Mouse (Mus musculus): ENCODE results near the gene Zfp518b.

Zfp518b gene

DNA sequence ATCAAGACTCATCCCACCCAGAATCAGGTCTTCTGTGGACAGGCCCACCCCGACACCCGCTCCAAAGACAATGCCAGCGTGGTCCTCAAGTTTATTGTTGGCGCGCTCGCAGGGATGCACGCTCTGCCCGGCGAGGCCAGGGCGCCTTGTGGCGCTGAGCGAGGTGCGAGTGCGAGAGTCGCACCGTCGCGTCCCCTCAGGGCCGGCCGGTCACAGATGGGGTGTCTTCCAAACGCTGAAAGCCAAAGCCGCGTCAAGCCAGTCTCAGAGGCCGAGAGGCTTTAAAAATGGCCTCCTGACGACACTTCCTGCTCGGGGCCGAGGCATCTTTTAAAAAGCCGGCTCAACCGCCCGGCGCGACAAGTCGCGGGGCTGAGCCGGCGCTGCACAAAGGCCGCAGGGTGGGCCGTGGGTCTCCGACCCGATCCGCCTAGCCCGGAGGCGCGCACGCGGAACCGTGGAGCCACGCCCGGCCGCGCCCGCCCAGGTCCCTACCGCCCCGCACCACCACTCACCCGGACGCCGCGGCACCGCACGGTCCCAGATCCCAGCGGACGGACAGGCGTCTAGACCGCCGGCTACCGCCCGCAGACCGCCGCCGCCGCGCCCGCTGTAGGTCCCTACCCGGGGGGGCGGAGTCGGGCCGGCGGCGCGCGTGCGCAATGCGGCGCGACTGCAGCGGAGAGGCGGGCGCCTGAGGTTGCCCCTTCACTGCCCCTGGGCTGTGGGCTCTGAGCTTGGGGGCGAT, at the start of gene Zfp518b:
Gene Zfp518b (minus strand): TSS at position 663 of the 748 bp plus-strand sequence.
- DNase-seq (ENCODE audit: low spot score in 2 of 2): peak; percentile 71 to 77

- DNase-seq (ENCODE audit: low spot score in 2 of 2): no peak
Measured at GRCm38 (mm10) chr5:38708940-38709581, 24.4 kb upstream of the Zfp518b start.

DNA sequence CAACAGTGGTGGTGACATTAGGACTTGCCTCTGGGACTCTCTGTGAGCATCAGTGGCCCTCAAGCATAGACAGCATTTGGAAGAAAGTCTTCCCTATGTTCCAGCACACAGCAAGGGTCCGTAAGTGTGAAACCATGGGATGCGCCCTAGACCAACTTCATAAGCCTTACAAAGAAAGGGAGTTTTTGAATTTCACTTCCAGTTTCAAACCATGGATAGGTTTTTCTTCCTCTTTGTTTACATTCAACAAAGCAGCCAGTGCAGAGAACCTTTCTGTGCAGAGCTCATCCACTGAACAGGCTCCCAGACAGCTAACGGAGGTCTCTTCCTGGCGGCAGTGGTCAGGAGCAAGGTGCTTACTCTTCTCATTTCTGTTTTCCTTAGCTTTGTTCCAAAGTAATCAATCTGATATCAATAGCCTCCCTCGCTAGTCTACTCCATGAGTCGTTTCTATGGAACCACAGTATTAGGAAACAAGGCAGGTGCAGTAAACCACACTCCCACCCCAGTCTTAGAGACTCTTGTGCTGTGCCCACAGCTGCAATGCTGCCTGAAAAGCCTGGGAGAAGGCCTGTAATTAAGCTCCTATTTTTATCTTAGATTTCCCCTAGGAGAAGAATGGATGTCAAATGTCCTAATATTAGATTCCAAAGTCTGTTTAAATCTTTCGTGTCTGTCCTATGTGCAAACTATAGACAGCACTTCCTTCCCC, 22.9 kb upstream of the Zfp518b start:
- DNase-seq (ENCODE audit: low spot score in 2 of 2): no peak

GRCm38 (mm10) chr5:38702941-38703340, 18.3 kb upstream of the Zfp518b start:
- DNase-seq (ENCODE audit: low spot score in 2 of 2): no peak

DNA sequence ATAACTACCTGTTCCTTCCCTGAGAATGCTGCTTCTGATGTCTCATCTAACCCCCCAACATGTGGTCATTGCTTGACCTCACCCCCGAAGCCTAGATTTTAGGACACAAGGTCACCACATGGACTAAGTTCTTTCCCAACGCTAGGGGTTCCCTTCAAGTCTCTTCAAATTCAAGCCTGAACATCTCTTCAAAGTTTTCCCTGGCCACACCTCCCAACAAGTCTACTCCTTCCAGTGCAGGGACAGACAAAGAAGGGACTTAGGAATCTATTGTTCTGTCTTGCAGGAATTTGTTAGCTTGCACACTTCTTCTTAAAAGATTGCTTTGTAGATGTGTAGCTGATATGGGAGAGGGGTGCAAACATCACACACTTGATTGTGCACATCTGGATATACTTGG, 17.5 kb upstream of the Zfp518b start:
- no peak for DNase-seq (ENCODE audit: low spot score in 2 of 2)

DNA sequence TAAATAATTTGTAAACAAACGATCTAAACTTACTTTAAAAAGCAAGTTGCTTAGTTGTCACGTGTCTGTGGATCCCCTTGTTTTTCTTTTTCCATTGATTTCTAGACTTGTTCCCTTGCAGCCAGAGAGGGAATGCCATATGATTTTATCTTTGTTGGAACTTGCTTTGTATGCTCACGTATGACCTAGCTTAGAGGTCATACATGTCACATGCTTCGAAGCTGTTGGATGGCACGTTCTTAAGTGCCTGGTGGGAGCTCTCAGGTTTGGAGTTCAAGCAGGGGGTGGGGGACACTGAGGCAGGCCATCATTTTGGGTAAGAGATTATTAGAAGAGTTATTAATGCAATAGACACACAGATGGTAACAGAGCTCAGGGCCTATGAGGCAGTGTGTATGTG, 13.8 kb upstream of the Zfp518b start:
- no peak for DNase-seq (ENCODE audit: low spot score in 2 of 2)

- no peak for DNase-seq (ENCODE audit: low spot score in 2 of 2)
Measured at GRCm38 (mm10) chr5:38698046-38698445, 13.4 kb upstream of the Zfp518b start.

DNA sequence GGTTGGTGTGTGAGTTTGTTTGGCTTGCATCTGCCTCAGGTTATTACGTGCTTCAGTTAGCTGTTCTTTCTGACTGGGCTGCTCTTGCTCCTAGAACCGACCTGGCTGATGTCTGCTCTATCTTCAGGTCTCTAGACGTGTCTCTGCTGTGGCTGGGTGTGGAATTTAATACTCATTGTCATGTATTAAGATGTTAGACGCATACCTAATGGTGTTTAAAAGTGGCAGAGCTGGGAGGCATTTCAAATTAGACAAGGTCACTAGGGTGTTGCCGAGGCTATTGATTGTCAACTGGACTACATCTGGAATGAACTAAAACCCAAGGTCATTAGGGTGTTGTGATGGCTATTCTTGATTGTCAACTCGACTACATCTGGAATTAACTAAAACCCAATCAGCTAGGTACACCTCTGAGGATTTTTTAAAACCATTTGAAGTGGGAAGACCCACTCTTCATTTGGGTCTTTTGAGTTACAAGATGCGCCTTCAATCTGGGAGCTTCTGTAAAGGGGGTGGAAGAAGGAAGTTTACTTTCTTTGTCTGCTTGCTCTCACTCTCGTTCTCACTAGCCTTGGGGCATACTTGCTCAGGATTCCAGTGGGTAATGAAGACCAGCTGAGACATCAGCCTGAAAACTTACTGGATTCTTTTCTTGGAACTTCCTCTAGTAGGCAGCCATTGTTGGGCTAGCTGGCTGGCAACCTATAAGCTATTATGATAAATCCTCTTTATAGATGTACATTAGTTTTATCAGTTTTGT, 12.2 kb upstream of the Zfp518b start:
- DNase-seq (ENCODE audit: low spot score in 2 of 2): no peak

DNA sequence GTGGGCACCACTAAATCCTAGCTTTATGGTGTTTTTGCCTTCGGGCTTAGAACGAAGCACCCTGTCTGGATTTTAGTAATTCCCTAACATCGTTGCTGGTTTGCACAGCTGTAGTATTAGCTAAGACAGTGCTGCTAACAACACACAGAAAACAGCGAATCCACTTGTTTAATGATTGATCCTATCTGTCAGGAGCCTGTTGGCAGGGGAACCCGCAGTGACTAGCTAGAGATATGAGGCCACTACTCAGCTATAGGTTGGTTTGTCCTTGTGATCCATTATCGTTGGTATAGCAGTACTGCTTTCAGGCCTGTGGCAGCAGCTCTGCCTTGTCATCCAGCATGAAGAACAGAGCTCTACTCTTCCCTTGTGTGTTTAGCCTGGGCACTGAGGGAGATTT, 8.2 kb upstream of the Zfp518b start:
- DNase-seq (ENCODE audit: low spot score in 2 of 2): no peak

GRCm38 (mm10) chr5:38689186-38689585, 4.6 kb upstream of the Zfp518b start:
- no peak for DNase-seq (ENCODE audit: low spot score in 2 of 2)

GRCm38 (mm10) chr5:38687694-38688093, 3.1 kb upstream of the Zfp518b start:
- no peak for DNase-seq (ENCODE audit: low spot score in 2 of 2)

DNA sequence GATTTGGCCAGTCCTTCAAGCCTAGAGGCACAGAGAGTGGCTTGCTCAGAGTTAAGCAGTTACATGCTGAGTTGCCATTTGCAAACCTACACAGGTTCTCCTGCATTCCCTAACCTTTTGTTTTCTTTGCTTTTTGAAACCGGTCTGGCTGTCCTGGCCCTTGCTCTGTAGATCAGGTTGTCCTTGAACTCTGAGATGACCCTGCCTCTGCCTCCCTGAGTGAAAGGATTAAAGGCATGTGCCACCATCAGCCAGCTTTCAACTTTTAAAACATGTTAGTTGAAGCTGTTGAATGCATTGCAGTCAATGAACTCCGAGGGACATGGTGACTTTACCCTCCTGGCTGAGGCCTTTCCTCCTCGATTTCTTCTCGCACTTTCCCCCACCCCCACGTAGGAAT, 25.8 kb downstream of the Zfp518b start:
- DNase-seq (ENCODE audit: low spot score in 2 of 2): no peak

GRCm38 (mm10) chr5:38656204-38656603, 28.4 kb downstream of the Zfp518b start:
- DNase-seq (ENCODE audit: low spot score in 2 of 2): no peak

DNA sequence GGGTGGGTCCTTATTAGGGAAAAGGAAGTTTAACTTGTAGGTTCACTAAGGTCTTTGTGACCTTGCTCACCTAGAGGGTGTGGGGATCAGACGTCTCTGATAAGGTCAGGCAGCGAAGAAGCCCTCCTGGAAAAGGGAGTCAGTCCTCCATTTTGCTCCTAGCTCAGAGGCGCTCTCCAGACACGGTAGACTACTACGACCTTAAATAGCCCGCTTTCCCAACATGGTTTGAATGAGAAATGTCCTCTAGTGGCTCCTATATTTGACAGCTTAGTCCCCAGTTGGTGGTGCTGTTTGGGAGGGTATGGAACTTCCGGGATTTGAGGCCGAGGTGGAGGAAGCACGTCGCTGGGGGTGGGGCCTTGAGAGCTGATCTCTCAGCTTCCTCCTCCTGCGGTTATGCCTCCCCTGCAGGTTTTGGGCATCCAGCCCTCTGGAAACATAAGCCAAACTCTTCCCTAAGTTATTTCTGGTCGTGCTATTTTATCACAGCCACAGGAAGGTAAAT, 29.2 kb downstream of the Zfp518b start:
- no peak for DNase-seq (ENCODE audit: low spot score in 2 of 2)

GRCm38 (mm10) chr5:38654571-38654970, 30.1 kb downstream of the Zfp518b start:
- DNase-seq (ENCODE audit: low spot score in 2 of 2): no peak

DNA sequence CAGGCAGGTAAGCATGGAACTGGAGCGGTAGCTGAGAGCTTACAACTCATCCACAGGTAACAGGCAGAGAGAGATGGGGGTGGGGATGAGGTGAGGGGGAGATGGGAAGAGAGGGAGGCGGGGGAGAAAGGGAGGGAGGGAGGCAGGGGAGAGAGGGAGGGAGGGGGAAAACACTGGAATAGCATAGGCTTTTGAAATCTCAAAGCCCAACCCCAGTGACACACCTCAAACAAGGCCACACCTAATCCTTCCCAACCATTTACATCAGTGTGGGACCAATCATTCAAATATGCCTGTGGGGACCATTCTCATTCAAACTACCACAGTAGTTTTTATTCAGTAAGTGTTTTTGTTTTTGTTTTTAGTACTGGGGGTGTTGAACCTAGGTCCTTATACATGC, 31.5 kb downstream of the Zfp518b start:
- no peak for DNase-seq (ENCODE audit: low spot score in 2 of 2)

- no peak for DNase-seq (ENCODE audit: low spot score in 2 of 2)
Measured at GRCm38 (mm10) chr5:38651455-38651854, 33.2 kb downstream of the Zfp518b start.

- no peak for DNase-seq (ENCODE audit: low spot score in 2 of 2)
Measured at GRCm38 (mm10) chr5:38641526-38641925, 43.1 kb downstream of the Zfp518b start.

GRCm38 (mm10) chr5:38636301-38636749, 48.3 kb downstream of the Zfp518b start:
- no peak for DNase-seq (ENCODE audit: low spot score in 2 of 2)

- DNase-seq (ENCODE audit: low spot score in 2 of 2): no peak
Measured at GRCm38 (mm10) chr5:38635696-38636095, 48.9 kb downstream of the Zfp518b start.

GRCm38 (mm10) chr5:38634321-38635164, 50.1 kb downstream of the Zfp518b start:
- no peak for DNase-seq (ENCODE audit: low spot score in 2 of 2)
